Mouse (Mus musculus) layer of hippocampus, postnatal 36 days (tissue): ENCODE data around the gene Mapk10. TPM values are rescaled to one million over a fixed set of nuclear protein-coding genes. Genes with fewer than 3 reads are reported as not detected.

Source experiments
- DNase-seq, 2 experiments: peaks; one replicate each; pipeline ENCODE4 v3.0.0; 2022
- total RNA-seq, 2 experiments: library from RNA; stranded (reverse); gene quantifications; 2 replicates each; pipeline ENCODE4 v1.2.3; 2021

The Mapk10 gene
- total RNA-seq, 2 experiments from 2014 or later = 417 to 454 TPM

DNA sequence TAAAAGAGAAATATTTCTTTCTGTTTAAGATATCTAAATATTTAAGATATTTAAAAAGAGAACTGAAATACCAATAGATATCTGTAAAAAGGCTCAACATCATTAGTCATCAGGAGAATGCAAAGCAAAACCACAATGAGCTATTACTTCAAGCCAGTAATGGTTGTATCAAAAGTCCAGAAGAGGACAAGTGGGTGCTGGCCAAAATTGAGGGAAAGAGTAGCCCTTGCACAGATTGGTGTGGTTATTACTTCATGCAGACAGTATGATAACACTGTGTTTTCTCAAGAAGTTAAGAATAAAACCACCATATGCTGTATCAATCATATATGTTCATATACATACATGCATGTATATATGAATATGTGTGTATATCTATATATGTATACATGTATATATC is 353.1 kb downstream of the Mapk10 start:
- DNase-seq = no peak

Other genes with a start within 250 kb of the Mapk10 start
- gene Ptpn13, start 213.9 kb upstream of the Mapk10 start, total RNA-seq = 10 to 100 TPM; 10.5 to 10.6 TPM